Mouse (Mus musculus) liver (tissue): ENCODE measurements around the gene Ccdc138.
"Not testable (repeated sequence)": the region's sequence is repeated elsewhere in the genome, so short reads cannot be mapped to it uniquely, and the experiment has no call there.

Experiments used
- DNase-seq: peaks from one replicate; pipeline ENCODE4 v3.0.0-alpha.2; 2020; ENCODE audit warnings: mixed read lengths

Gene Ccdc138

DNA sequence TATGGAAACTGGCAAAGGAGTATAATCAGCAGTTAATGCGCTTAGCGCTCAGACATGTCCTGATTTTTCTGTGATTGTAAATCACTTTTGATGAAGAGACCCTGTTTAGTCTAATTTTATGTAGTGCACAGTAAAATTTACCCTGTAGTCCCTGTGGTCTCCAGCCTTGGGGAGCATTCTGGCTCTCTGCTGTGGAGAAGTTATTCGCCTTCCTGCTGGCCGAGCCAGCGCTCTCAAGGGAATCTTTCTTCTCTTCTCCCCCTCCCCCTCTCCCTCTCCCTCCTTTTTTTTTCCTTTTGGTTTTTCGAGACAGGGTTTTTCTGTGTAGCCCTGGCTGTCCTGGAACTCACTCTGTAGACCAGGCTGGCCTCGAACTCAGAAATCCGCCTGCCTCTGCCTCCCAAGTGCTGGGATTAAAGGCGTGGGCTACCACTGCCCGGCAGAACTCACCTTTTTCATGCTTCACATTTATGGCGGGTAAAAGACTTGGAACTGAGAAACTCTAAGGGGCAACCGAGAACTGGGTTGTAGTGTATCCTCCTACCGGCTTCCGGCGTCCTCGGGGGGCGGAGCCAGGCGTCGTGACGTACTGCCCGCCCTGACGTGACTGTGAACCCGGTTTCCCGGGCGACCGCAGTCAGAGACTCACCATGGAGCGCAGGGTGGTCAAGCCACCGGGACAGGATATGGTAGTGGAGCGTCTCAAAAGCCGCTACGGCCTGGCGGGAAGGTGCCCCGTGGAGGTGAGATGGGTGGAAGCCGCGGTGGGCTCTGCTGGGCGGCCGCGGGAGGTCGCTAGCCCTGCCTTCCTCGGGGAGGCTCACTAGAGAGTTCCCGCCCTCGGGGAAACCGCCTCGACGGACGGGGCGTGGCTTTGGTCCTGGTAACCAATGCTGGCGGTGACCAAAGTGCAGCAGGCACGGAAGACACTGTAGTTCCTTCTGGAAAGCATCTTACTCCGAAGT is at the start of gene Ccdc138:
Gene Ccdc138, plus strand, starts transcription at position 629 of the 965 bp plus-strand sequence.
- DNase-seq, result peak; percentile 94

DNA sequence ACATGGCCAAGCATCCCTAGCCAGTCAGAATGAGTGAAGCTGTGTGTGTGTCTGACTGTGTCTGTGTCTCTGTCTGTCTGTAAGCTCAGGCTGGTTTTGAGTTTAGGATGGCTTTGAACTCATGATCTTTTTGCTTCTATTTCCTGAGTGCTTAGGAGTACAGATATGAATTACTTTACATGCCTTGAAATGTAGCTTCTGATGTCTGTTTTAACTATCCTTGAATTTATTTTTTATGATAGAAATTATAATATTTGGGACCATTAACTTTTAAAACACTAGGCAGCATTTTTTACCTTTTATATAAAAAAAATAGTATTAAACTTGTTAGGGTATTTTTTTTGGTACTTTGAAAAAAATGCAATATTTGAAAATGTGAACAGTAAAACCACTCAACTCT is 46.2 kb upstream of the Ccdc138 start:
- DNase-seq, result no peak

DNA sequence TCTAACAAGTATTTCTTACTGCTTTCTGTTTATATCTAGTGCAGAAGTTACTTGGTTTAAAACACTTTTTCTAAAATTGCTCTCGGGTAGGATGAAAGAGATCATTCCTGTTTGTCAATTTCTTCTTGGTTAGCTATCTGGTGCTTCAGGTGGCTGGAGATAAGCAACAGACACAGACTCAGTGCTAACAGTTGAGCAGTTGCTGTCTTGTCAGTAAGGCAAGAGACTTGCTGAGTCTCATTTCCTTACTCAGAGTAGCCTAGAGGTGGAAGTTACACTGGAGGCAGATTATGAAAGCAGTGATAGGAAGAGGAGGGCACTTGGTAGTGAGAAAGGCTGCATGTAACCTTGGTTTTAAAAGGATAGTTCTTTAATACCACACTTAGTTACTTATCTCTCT is 45.6 kb upstream of the Ccdc138 start:
- DNase-seq, result peak; percentile 55

DNA sequence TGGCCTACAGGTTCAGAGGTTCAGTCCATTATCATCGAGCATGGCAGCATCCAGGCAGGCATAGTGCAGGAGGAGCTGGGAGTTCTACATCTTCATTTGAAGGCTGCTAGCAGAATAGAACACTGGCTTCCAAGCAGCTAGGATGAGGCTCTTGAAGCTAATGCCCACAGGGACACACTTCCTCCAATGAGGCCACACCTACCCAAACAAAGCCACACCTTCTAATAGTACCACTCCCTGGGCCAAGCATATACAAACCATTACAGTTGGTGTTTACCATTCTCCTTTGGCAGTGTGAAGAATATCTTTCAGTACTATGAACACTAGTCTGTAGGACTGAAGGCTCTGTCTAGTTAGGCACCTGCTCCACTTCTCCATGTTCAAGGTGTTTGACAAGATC is 37.9 kb upstream of the Ccdc138 start:
- DNase-seq, result no peak

DNA sequence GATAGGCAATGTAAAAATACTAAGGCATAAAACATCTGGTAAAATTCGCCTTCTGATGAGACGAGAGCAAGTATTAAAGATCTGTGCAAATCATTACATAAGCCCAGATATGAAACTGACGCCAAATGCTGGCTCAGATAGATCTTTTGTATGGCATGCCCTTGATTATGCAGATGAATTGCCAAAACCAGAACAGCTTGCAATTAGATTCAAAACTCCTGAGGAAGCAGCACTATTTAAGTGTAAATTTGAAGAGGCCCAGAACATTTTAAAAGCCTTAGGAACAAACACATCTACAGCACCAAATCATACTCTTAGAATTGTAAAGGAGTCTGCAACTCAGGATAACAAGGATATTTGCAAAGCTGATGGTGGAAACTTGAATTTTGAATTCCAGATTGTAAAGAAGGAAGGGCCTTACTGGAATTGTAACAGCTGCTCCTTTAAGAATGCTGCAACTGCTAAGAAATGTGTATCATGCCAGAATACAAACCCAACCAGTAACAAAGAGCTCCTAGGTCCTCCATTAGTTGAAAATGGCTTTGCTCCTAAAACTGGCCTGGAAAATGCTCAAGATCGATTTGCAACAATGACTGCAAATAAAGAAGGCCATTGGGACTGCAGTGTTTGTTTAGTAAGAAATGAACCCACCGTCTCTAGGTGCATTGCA is 20.5 kb upstream of the Ccdc138 start:
- DNase-seq, result no peak

DNA sequence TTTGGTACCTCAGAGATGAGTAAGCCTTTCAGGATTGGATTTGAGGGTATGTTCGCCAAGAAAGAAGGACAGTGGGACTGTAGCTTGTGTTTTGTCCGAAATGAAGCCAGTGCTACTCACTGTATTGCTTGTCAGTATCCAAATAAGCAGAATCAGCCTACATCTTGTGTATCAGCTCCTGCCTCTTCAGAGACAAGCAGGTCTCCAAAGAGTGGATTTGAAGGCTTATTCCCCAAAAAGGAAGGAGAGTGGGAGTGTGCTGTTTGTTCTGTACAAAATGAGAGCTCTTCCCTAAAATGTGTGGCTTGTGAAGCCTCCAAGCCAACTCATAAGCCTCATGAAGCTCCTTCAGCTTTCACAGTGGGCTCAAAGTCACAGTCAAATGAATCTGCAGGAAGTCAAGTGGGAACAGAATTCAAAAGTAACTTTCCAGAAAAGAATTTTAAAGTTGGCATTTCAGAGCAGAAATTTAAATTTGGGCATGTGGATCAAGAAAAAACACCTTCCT is 19.6 kb upstream of the Ccdc138 start:
- DNase-seq, result no peak

DNA sequence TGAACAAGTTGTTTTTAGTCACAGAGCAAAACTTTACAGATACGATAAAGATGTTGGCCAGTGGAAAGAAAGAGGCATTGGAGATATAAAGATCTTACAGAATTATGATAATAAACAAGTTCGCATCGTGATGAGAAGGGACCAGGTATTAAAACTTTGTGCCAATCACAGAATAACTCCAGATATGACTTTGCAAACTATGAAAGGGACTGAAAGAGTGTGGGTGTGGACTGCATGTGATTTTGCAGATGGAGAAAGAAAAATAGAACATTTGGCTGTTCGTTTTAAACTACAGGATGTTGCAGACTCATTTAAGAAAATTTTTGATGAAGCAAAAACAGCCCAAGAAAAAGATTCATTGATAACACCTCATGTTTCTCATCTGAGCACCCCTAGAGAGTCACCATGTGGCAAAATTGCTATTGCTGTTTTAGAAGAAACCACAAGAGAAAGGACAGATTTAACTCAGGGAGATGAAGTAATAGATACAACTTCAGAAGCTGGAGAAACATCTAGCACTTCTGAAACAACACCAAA is 17.7 kb upstream of the Ccdc138 start:
- no peak for DNase-seq

DNA sequence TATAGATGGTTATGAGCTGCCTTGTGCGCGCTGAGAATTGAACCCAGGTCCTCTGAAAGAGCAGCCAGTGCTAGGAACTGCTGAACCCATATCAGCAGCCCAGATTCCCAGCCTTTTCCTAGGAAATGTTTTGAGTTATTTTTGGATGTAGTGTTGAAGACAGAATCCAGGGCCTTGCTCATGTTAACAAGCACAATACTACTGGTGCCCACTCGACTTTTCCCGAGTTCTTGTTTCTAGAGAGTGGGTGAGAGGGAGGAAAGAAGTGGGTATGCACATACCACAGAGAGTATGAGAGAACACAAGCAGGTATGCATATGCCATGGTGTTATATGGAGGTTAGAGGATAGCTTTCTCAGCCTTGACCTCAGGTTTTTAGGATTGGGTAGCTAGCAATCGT is 6.7 kb upstream of the Ccdc138 start:
- DNase-seq, result no peak

DNA sequence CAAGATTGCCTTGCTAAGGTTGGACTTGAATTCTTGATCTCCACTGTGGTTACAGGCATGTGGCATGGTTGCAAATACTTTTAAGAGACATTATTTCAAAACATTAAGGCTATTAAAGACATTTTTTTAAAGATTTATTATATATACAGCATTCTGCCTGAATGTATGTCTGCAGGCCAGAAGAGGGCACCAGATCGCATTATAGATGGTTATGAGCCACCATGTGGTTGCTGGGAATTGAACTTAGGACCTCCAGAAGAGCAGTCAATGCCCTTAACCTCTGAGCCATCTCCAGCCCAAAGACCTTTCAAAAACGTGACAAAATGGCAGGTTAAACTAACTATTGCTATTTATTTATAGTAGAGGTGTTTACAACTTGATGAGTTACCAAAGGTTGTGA is 2.1 kb upstream of the Ccdc138 start:
- no peak for DNase-seq

DNA sequence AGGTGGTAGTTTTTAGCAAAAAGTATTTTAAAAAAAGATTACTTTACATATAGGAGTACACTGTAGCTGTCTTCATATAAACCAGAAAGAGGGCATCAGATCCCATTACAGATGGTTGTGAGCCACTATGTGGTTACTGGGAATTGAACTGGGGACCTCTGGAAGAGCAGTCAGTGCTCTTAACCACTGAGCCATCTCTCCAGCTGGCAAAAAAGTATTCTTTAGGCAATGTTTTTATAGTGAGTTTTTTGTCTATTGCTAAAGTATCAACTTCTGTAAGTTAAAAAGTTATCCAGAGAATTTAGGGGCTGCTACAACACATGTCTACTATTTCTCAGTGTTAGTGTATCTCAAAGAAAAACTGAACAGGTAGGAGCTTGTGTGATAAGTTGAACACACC is 1.0 kb upstream of the Ccdc138 start:
- DNase-seq, result no peak

DNA sequence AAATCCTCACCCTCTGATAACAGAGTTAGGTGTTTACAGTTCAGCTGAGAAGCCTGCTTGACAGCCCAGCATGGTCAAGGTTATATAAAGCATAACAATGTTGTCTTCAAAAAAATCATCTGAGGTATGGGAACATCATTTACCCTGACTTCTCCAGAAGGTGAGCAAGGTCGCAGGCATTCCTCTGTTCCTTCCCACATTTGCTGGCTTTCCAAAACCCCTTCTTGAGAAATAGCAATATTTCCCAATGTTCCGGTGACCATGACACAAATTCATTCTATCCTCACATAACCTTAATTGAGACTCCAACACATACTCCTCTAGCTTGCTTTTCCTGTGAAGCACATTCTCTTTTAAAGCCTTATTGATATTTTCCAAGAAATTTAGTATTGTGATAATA is 768 bp downstream of the Ccdc138 start:
- no peak for DNase-seq

DNA sequence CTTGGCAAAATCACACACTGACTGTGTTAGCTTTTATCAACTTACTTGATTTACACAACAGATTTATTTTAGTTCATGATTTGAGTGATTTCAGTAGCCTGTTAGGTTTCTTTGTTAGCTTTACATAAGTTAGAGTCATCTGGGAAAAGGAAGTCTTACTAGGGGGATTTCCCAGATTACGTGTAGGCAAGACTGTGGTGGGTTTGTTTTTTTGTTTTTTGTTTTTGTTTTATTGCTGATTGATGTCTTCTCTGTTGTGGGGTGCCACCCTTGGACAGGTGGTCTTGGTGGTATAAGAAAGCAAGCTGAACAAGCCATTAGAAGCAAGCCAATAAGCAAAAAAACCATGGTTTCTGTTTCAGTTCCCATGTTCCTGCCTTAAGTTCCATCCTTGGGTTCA is 31.6 kb downstream of the Ccdc138 start:
- DNase-seq, result no peak

DNA sequence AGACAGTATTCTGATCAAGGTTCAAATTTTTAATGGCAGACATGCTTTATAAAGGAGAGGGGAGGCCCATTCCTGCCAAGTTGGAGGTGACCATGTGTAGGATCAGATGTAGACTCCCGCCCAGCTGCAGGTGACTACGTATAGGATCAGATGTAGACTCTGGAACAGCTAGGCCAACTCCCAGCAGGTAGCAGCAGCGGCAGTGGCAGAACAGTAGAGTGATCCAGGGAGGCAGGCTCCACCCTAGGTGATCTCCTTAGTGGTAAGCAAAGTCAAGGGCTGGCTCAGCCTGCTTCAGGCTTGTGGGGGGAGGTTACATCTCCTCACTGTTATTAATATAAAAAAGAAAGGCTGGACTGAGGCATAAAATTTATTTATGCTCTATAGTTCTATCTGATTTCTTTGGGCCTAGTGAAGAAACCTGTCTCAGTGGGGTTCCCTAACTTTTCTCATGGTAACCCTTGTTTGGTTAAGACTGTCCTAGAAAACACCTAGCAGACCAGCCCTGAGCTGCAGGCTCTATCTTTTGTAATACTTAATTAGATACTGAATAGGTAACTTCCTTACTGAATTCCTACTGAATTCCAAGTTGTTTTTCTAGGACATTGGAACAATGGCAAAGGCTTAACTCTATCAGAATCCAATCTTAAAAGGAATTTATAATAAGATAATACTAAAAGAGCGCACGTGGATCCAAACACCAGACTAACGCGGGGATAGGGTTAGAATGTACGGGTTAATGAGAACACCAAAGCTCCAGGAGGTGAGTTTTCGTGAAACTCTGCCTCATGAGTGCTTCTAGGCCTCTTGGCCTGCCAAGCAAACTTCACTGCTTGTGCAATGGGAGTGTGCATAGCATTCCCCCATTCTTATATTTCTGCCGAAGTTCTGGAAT is 33.4 kb downstream of the Ccdc138 start:
- DNase-seq, result no peak

DNA sequence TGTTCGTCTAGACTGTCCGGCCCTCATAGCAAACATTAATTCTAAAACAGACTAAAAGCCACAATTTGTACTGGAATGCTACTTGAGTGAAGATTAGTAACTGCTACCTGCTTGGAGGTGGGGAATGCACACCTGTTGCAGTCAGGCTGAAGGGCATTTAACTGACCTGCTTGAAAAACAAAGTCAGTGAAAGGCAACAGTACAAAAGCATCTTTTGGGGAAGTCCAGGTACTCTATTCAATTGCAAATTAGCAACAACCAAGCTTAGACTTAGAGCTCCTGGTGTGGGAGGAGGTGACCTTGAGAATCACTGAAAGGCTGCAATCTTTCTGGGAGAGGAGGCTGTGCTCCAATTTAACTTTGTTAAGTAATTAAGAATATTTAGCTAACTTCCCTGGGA is 34.4 kb downstream of the Ccdc138 start:
- no peak for DNase-seq

DNA sequence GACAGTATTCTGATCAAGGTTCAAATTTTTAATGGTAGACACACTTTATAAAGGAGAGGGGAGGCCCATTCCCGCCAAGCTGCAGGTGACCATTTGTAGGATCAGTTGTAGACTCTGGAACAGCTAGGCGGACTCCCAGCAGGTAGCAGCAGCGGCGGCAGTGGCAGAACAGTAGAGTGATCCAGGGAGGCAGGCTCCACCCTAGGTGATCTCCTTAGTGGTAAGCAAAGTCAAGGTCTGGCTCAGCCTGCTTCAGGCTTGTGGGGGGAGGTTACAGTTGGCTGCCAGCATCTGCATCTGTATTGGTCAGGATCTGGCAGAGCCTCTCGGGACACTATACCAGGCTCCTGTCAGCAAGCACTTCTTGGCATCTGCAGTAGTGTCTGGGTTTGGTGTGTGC is 38.5 kb downstream of the Ccdc138 start:
- not testable (repeated sequence) for DNase-seq

DNA sequence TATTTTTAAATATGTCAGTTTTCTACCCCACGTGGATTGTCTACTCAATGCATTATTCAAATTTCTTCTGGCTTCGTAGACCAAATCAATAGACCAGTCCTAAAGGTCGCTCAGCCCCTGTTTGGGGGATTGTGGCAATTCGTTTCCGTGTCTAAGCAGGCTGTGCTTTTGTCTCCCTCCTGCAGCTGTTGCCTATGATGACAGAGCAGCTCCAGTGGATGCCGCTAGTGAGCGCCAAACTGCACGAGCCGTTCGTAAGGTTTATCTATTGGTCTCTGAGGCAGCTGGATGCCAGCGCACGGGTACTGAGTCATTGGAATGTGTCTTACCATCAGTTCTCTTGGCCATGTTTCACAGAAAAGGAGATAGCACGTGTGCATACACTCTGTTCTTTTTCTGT is 42.9 kb downstream of the Ccdc138 start:
- DNase-seq, result no peak

DNA sequence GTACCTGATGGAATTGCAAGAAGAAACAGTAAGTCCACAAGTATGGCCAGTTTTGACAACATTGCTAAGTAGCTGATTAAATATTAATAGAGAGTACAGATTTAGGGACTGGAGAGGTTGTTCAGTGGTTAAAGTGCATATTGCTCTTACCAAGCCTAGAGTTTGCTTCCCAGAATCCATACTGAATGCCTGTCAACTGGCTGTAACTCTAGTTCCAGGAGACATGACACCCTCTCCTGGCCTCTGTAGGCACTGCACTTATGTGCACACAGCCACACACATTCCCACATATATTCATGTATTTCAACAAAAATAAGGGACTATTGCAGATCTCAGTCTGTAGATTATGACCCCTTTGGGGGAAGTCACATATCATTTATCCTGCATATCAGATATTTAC is 51.0 kb downstream of the Ccdc138 start:
- DNase-seq, result no peak

DNA sequence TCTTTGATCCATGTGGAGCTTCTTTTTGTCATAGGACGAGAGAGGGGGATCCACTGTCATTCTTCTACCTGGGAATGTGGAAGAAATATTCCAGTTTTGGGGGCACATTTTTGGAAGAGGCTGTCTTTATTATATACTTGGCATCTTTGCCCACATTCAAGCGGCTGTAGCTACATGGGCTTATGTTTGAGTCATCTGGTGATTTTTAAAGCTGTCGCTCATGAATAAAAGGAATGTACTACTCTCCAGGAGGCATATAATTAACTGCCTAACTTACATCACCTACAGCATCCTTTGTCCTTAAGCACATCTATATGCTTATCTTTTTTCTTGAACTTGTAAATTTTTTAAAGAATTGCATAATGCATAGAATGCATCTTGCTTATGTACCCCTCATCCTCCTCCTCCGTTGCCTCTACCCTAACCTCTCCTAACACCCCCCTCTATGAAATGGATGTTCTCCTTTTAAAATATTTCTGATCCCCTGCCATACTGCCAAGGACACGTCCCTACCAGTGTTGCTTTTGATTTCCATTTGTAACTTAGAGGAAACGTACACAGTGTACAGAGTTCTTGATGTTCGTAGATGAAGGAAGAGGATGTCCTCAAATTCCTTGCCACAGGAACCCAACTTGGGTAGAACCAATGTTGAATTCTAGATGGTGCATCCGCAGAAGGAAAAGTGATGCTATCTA is 57.1 kb downstream of the Ccdc138 start:
- DNase-seq, result no peak

DNA sequence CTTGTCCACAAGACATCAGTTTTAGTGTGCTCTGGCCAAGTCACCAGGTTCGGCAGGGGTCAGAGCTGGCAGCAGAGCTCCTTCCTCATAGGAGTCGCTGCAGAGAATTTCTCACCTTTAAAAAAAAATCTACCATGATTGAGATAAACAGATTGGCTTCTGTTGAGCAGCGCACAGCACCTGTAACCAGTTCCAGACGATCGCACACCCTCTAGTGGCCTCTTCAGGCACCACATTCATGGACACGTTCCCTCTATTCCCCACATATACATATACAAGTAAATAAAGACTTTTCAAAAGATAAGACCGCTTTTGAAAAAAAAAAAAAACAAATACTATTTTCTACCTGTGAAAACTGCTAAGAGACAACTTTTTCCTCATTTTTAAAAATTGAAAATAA is 61.4 kb downstream of the Ccdc138 start:
- peak; percentile 43 for DNase-seq

DNA sequence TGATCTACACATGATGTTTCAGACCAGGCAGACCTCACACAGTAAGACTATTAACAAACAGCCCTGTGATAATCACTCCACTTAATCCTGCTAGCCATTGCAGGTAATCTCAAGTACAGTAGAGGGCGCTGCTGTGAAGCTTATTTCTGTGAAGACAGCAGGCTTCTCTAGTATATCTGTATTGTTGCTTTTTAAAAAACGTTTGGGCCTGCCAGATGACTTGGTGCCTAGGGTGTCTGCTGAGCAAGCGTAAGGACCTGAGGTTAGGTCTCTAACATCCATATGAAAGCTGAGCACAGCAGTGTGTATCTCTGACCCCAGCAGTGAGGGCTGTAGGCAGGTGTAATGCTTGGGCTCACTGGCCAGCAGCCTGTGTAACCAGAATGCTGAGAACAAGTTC is 62.2 kb downstream of the Ccdc138 start:
- DNase-seq, result peak; percentile 28

DNA sequence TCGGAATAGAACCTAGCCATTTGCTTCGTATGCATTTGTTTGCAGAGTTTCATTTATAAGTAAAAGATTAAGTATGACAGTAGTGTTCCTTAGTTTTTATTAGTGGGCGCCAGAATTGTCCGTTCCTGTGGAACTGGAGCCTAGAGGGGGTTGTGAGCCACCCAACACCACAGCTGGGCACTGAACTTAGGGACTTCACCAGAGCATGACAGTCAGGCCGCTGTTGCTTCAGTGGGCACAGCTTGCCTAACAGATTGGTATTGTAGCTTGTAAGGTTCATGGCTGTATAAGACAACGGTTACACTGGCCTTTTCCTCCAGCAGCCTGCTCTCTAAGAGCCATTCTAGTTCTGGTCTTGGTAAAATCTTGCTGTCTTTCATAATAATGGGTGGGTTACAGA is 62.8 kb downstream of the Ccdc138 start:
- no peak for DNase-seq
